Mouse (Mus musculus) intestine, embryonic 16.5 days (tissue): ENCODE data around the gene Herc6. TPM values are rescaled to one million over a fixed set of nuclear protein-coding genes. Genes with fewer than 3 reads are reported as not detected.

Experiments
- ATAC-seq: fragments of 200-750 bp; cut with Nextera tagmentation; 2 replicates; pipeline ENCODE4 v1.8.0; 2017; ENCODE audit warnings: moderate TSS enrichment, moderate library complexity
- H3K27ac ChIP-seq: fragments of 300-500 bp; sonication (generic); 2 replicates; pipeline ENCODE4 v1.5.1; 2014; ENCODE audit warnings: mild to moderate bottlenecking, low read length
- H3K27me3 ChIP-seq: fragments of 300-500 bp; sonication (generic); replicated peaks from 2 replicates; pipeline ENCODE4 v1.6.1; 2014; ENCODE audit warnings: low read length, control low read depth, mixed read lengths; ENCODE audit not compliant: control insufficient read depth, insufficient read depth
- H3K36me3 ChIP-seq: fragments of 300-500 bp; sonication (generic); 2 replicates; pipeline ENCODE4 v1.6.1; 2014; ENCODE audit warnings: low read length, control low read depth; ENCODE audit not compliant: control insufficient read depth, insufficient read depth
- H3K4me1 ChIP-seq: fragments of 300-500 bp; sonication (generic); 2 replicates; pipeline ENCODE4 v1.6.1; 2014; ENCODE audit warnings: low read length, control low read depth, mixed read lengths; ENCODE audit not compliant: control insufficient read depth, insufficient read depth
- H3K4me2 ChIP-seq: fragments of 300-500 bp; sonication (generic); 2 replicates; pipeline ENCODE4 v1.6.1; 2014; ENCODE audit warnings: low read depth, low read length, control low read depth
- H3K4me3 ChIP-seq: fragments of 300-500 bp; sonication (generic); 2 replicates; pipeline ENCODE4 v1.5.1; 2014; ENCODE audit warnings: mild to moderate bottlenecking, low read length
- H3K9ac ChIP-seq: fragments of 300-500 bp; sonication (generic); 2 replicates; pipeline ENCODE4 v1.6.1; 2014; ENCODE audit warnings: low read depth, low read length
- H3K9me3 ChIP-seq: fragments of 300-500 bp; sonication (generic); 2 replicates; pipeline ENCODE4 v1.6.1; 2016; ENCODE audit warnings: low read length, control low read depth; ENCODE audit not compliant: control insufficient read depth
- WGBS: fragments of 180-500 bp; shearing (Covaris S2); extraction: QIAGEN DNeasy Blood & Tissue Kit; methylation state at CpG from one replicate; pipeline ENCODE4 v1.1.7; 2014; 5-methylcytosine and 5-hydroxymethylcytosine counted together
- polyA plus RNA-seq: library from polyadenylated mRNA; unstranded; fragments of >200 nt; fragmentation: Nextera tagmentation; extraction: Ambion mirVana; gene quantifications from 2 replicates; pipeline ENCODE4 v1.2.1, GENCODE M21; 2015

The Herc6 gene
- polyA plus RNA-seq, 1 experiment from 2014 or later = 1.2 TPM

- Histone ChIP-seq H3K27me3 (no peaks in the 10 kb centered on the region), H3K4me3 (peak overlapping the region; percentile 88), H3K9me3 (no peaks in the 10 kb centered on the region), H3K4me2 (peak overlapping the region; percentile 80), H3K9ac (peak overlapping the region; percentile 91), H3K4me1 (no peaks in the 10 kb centered on the region), H3K36me3 (no peaks in the 10 kb centered on the region), H3K27ac (peak overlapping the region; percentile 97)
- peak; percentile 100 for ATAC-seq
- WGBS = under 1% methylated on average over 59 of the region's 59 CpGs
Observed at GRCm38 (mm10) chr6:57702743-57703499, 122.1 kb downstream of the Herc6 start.

- Histone ChIP-seq H3K4me3 (peak overlapping the region; percentile 88), H3K27ac (0 out of 2 replicates have a peak overlapping the region, but pooled peaks have one; percentile 97), H3K4me1 (no peaks in the 10 kb centered on the region), H3K27me3 (no peaks in the 10 kb centered on the region), H3K9me3 (no peaks in the 10 kb centered on the region), H3K9ac (peak overlapping the region; percentile 91), H3K36me3 (no peaks in the 10 kb centered on the region), H3K4me2 (peak overlapping the region; percentile 80)
- 19% methylated on average over 2 of the region's 2 CpGs for WGBS
- ATAC-seq = peak; percentile 13
Observed at GRCm38 (mm10) chr6:57703703-57704102, 122.9 kb downstream of the Herc6 start.

- no peaks in the 10 kb centered on the region for H3K4me1 ChIP-seq
- no peaks in the 10 kb centered on the region for H3K36me3 ChIP-seq
- H3K27me3 ChIP-seq = no peaks in the 10 kb centered on the region
- no peaks in the 10 kb centered on the region for H3K9me3 ChIP-seq
- 88% methylated on average over 1 of the region's 1 CpGs for WGBS
- no peak overlapping the region for H3K4me2 ChIP-seq
- no peak overlapping the region for H3K27ac ChIP-seq
- no peak for ATAC-seq
- no peak overlapping the region for H3K9ac ChIP-seq
- no peak overlapping the region for H3K4me3 ChIP-seq
Observed at GRCm38 (mm10) chr6:57706721-57707120, 125.9 kb downstream of the Herc6 start.

GRCm38 (mm10) chr6:57711726-57712125 lies 130.9 kb downstream of the Herc6 start:
- H3K9me3 ChIP-seq = no peaks in the 10 kb centered on the region
- H3K36me3 ChIP-seq = 0 out of 2 replicates have a peak, but pooled peaks cover 5% of the 10 kb centered on the region
- no peak for ATAC-seq
- no peaks in the 10 kb centered on the region for H3K27me3 ChIP-seq
- WGBS = 13% methylated on average over 1 of the region's 1 CpGs
- no peak overlapping the region for H3K4me3 ChIP-seq
- no peak overlapping the region for H3K4me2 ChIP-seq
- no peaks in the 10 kb centered on the region for H3K4me1 ChIP-seq
- no peak overlapping the region for H3K27ac ChIP-seq
- no peak overlapping the region for H3K9ac ChIP-seq

Other genes with a start within 250 kb of the Herc6 start
- not detected in 2 replicates for gene Vmn1r17, start 217.3 kb upstream of the Herc6 start, polyA plus RNA-seq
- not detected in 2 replicates for gene Vmn1r18, start 185.2 kb upstream of the Herc6 start, polyA plus RNA-seq
- not detected in 2 replicates for gene Vmn1r19, start 177.2 kb upstream of the Herc6 start, polyA plus RNA-seq
- not detected in 2 replicates for gene Vmn1r20, start 152.1 kb upstream of the Herc6 start, polyA plus RNA-seq
- 3.4 and 3.9 TPM in 2 replicates for gene Ppm1k, start 45.5 kb upstream of the Herc6 start, polyA plus RNA-seq
- gene Pyurf, start 111.1 kb downstream of the Herc6 start, polyA plus RNA-seq = 20.4 and 21.4 TPM in 2 replicates
- gene Lancl2, start 121.5 kb downstream of the Herc6 start, polyA plus RNA-seq = 15.8 and 15.9 TPM in 2 replicates
- 23.5 and 24.9 TPM in 2 replicates for gene Vopp1, start 244.2 kb downstream of the Herc6 start, polyA plus RNA-seq